Mouse (Mus musculus) limb, embryonic 10.5 days (tissue): Measurements from ENCODE around the gene Gm21190. TPM values are rescaled to one million over a fixed set of nuclear protein-coding genes. Genes with fewer than 3 reads are reported as not detected.

ENCODE experiments used
- polyA plus RNA-seq: library from polyadenylated mRNA; unstranded; fragments of >200 nt; fragmentation: Nextera tagmentation; extraction: Ambion mirVana; gene quantifications from 2 replicates; pipeline ENCODE4 v1.2.1, GENCODE M21; 2016

Gm21190 gene
- polyA plus RNA-seq, 1 experiment from 2014 or later = not detected

Other genes starting within 250 kb of the Gm21190 start
- not detected in 2 replicates for gene Gm21149, start 52.7 kb downstream of the Gm21190 start, polyA plus RNA-seq
- not detected in 2 replicates for gene Gm21083, start 48.1 kb upstream of the Gm21190 start, polyA plus RNA-seq
- not detected in 2 replicates for gene Speer4d, start 89.8 kb upstream of the Gm21190 start, polyA plus RNA-seq
- not detected in 2 replicates for gene 4930572O03Rik, start 127.8 kb upstream of the Gm21190 start, polyA plus RNA-seq
- gene Speer4c, start 185.0 kb upstream of the Gm21190 start, polyA plus RNA-seq = not detected in 2 replicates